In genomic region chr3:25143555-25144311, GRCm38 (mm10) we compare ENCODE assay signal across 8 mouse cellular contexts. TPM values are rescaled to one million over a fixed set of nuclear protein-coding genes. Genes with fewer than 3 reads are reported as not detected.
DNase-seq lines count a peak whose midpoint lies in the region; ATAC-seq and TF ChIP-seq lines count a peak whose summit lies in the region.
"Had no signal": no experiment of that assay in that cellular context is flagged by ENCODE, and none has a peak within 500 bp of the region (broad histone marks: within the 10 kb centered on the region; RNA-seq: fewer than 3 reads in every experiment).

Gene Naaladl2, minus strand, starts transcription at chr3:25144261.

- no peaks in the 10 kb centered on the region for H3K9me3 ChIP-seq in embryonic facial prominence, embryonic 12.5 days
- no peaks in the 10 kb centered on the region for H3K9me3 ChIP-seq in kidney, embryonic 14.5 days (ENCODE audit: control insufficient read depth, low read length)
- H3K9me3 ChIP-seq in limb, embryonic 14.5 days (ENCODE audit: control insufficient read depth, low read length): no peaks in the 10 kb centered on the region
- H3K9me3 ChIP-seq in midbrain, postnatal 0 days (ENCODE audit: low read length): no peaks in the 10 kb centered on the region

- H3K27me3 ChIP-seq in embryonic facial prominence, embryonic 12.5 days: no peaks in the 10 kb centered on the region
- no peaks in the 10 kb centered on the region for H3K27me3 ChIP-seq in kidney, embryonic 14.5 days (ENCODE audit: control insufficient read depth, insufficient read depth, low read length)
- no peaks in the 10 kb centered on the region for H3K27me3 ChIP-seq in limb, embryonic 14.5 days (ENCODE audit: control insufficient read depth, insufficient read depth, low read length)
- H3K27me3 ChIP-seq in midbrain, postnatal 0 days (ENCODE audit: insufficient read depth, low read length): no peaks in the 10 kb centered on the region

- H3K4me2 ChIP-seq in embryonic facial prominence, embryonic 12.5 days (replicated peaks): peak within 1 kb of the TSS; percentile 61
- peak within 1 kb of the TSS; percentile 66 for H3K4me2 ChIP-seq in kidney, embryonic 14.5 days (replicated peaks; ENCODE audit: low read depth, low read length)
- H3K4me2 ChIP-seq in limb, embryonic 14.5 days (replicated peaks; ENCODE audit: low read depth, low read length, severe bottlenecking): peak within 1 kb of the TSS; percentile 78
- H3K4me2 ChIP-seq in midbrain, postnatal 0 days (ENCODE audit: low read depth, low read length, poor library complexity, severe bottlenecking): peak within 1 kb of the TSS; percentile 76

- DNase-seq in brain, embryonic 18.5 days (ENCODE audit: low read depth, low spot score): peak; percentile 37
- DNase-seq in heart, adult 9 months (ENCODE audit: low spot score in 2 of 2): peak; percentile 21 to 29
- DNase-seq in limb, embryonic 14.5 days (ENCODE audit: low spot score): peak; percentile 66
- DNase-seq in midbrain, postnatal 0 days (ENCODE audit: low spot score): peak; percentile 79
- peak; percentile 55 for DNase-seq in urinary bladder, adult 2 months (ENCODE audit: low spot score)

- H3K27ac ChIP-seq in embryonic facial prominence, embryonic 12.5 days: peak within 1 kb of the TSS; percentile 94
- peak within 1 kb of the TSS; percentile 59; the same call in 1 of the 2 replicates for H3K27ac ChIP-seq in kidney, embryonic 14.5 days (ENCODE audit: low read depth, low read length)
- peak within 1 kb of the TSS; percentile 97 for H3K27ac ChIP-seq in limb, embryonic 14.5 days (replicated peaks; ENCODE audit: low read depth, low read length)
- H3K27ac ChIP-seq in midbrain, postnatal 0 days (ENCODE audit: low read depth, low read length): peak within 1 kb of the TSS; percentile 71
- H3K27ac ChIP-seq: macrophage had no signal

- peak within 1 kb of the TSS; percentile 60 for H3K4me3 ChIP-seq in embryonic facial prominence, embryonic 12.5 days
- peak within 1 kb of the TSS; percentile 67 for H3K4me3 ChIP-seq in kidney, embryonic 14.5 days (ENCODE audit: low read length)
- peak within 1 kb of the TSS; percentile 69 for H3K4me3 ChIP-seq in limb, embryonic 14.5 days (replicated peaks; ENCODE audit: low read length)
- H3K4me3 ChIP-seq in midbrain, postnatal 0 days (ENCODE audit: low read depth, low read length): peak within 1 kb of the TSS; percentile 72

- WGBS in embryonic facial prominence, embryonic 12.5 days: under 1% methylated on average over 93 of the region's 93 CpGs
- WGBS in kidney, embryonic 14.5 days: under 1% methylated on average over 71 of the region's 93 CpGs
- WGBS in limb, embryonic 14.5 days: 2% methylated on average over 62 of the region's 93 CpGs
- WGBS in midbrain, postnatal 0 days: under 1% methylated on average over 69 of the region's 93 CpGs

- H3K36me3 ChIP-seq in embryonic facial prominence, embryonic 12.5 days: no peaks in the 10 kb centered on the region
- no peaks in the 10 kb centered on the region for H3K36me3 ChIP-seq in kidney, embryonic 14.5 days (ENCODE audit: control insufficient read depth, insufficient read depth, low read length)
- H3K36me3 ChIP-seq in limb, embryonic 14.5 days (ENCODE audit: control insufficient read depth, insufficient read depth, low read length): no peaks in the 10 kb centered on the region
- H3K36me3 ChIP-seq in midbrain, postnatal 0 days (ENCODE audit: insufficient read depth, low read length): no peaks in the 10 kb centered on the region

- peaks cover 9% of the 10 kb centered on the region for H3K4me1 ChIP-seq in embryonic facial prominence, embryonic 12.5 days
- H3K4me1 ChIP-seq in kidney, embryonic 14.5 days (ENCODE audit: control insufficient read depth, insufficient read depth, low read length): no peaks in the 10 kb centered on the region
- peaks cover 13% of the 10 kb centered on the region for H3K4me1 ChIP-seq in limb, embryonic 14.5 days (ENCODE audit: control insufficient read depth, insufficient read depth, low read length)
- H3K4me1 ChIP-seq in midbrain, postnatal 0 days (ENCODE audit: insufficient read depth, low read length): no peaks in the 10 kb centered on the region

- TF ChIP-seq CTCF in midbrain, postnatal 0 days (IDR thresholded peaks at IDR 0.05): peak; percentile 43

- TF ChIP-seq POLR2A in limb, embryonic 14.5 days (IDR thresholded peaks at IDR 0.05; ENCODE audit: borderline replicate concordance, extremely low read depth, insufficient read depth, insufficient read length): peak; percentile 88; the same call in 1 of the 2 replicates

- peak within 1 kb of the TSS; percentile 78 for H3K9ac ChIP-seq in embryonic facial prominence, embryonic 12.5 days
- peak within 1 kb of the TSS; percentile 74 for H3K9ac ChIP-seq in kidney, embryonic 14.5 days (ENCODE audit: low read depth, low read length)
- H3K9ac ChIP-seq in limb, embryonic 14.5 days (ENCODE audit: low read depth, low read length, severe bottlenecking): peak within 1 kb of the TSS; percentile 96
- peak within 1 kb of the TSS; percentile 77 for H3K9ac ChIP-seq in midbrain, postnatal 0 days (replicated peaks; ENCODE audit: low read length, poor library complexity, severe bottlenecking)

- ATAC-seq in embryonic facial prominence, embryonic 12.5 days (ENCODE audit: insufficient number of reproducible peaks, insufficient read depth, low FRiP score, low TSS enrichment): peak; percentile 92
- ATAC-seq in kidney, embryonic 14.5 days (ENCODE audit: low FRiP score, low TSS enrichment): peak; percentile 97
- peak; percentile 90 for ATAC-seq in limb, embryonic 14.5 days (ENCODE audit: low FRiP score, low read depth)
- peak; percentile 94 for ATAC-seq in midbrain, postnatal 0 days (ENCODE audit: low FRiP score)

RNA-seq across cellular contexts. Expression of gene Naaladl2, which starts in this region (rescaled TPM):
- polyA plus RNA-seq in embryonic facial prominence, embryonic 12.5 days (2016; fragmentation: Nextera tagmentation; extraction: Ambion mirVana): 1.2 and 2.2 TPM in 2 replicates
- 2.2 and 4.0 TPM in 2 replicates for polyA plus RNA-seq in kidney, embryonic 14.5 days (2014; fragmentation: Nextera tagmentation; extraction: Ambion mirVana)
- polyA plus RNA-seq in limb, embryonic 14.5 days (2012; rRNA removed): 0.76 and 0.89 TPM in 2 replicates
- polyA plus RNA-seq in limb, embryonic 14.5 days (2014; fragmentation: Nextera tagmentation; extraction: Ambion mirVana): 2.3 and 4.5 TPM in 2 replicates
- total RNA-seq in midbrain, postnatal 0 days (2014; rRNA removed): 0.85 and 2.9 TPM in 2 replicates
- polyA plus RNA-seq in midbrain, postnatal 0 days (2015; fragmentation: Nextera tagmentation; extraction: Ambion mirVana): 0.20 and 1.1 TPM in 2 replicates
- 2.4 and 2.7 TPM in 2 replicates for polyA plus RNA-seq in urinary bladder, adult 2 months (2012; rRNA removed)
- polyA plus RNA-seq: macrophage had no signal

Comparison
In these comparisons a context has a peak if more than half of its experiments do, and no peak if none do; other contexts are left out.
1. Peak in every context shown above with its lines: DNase-seq, ATAC-seq, H3K4me3 ChIP-seq and H3K27ac ChIP-seq.
2. DNase-seq: peak in every context shown above with its lines; median percentile 79 in midbrain, postnatal 0 days; 66 in limb, embryonic 14.5 days; 55 in urinary bladder, adult 2 months; 37 in brain, embryonic 18.5 days; 25 in heart, adult 9 months.